Mouse (Mus musculus) forebrain, embryonic 12.5 days (tissue): ENCODE measurements at regions not wholly inside any gene's neighbourhood (a gene's known extent, or its start where the extent isn't known, plus 50 kb on each side); places are given as distances from the start of the nearest gene placed in this dataset.

Source experiments
- ATAC-seq: fragments of 200-750 bp; cut with Nextera tagmentation; 2 replicates; pipeline ENCODE4 v1.8.0; 2017; ENCODE audit warnings: moderate TSS enrichment; ENCODE audit not compliant: low FRiP score
- H3K27ac ChIP-seq: fragments of 300-500 bp; sonication (generic); 2 replicates; pipeline ENCODE4 v1.5.1; 2016; ENCODE audit warnings: mild to moderate bottlenecking
- H3K27me3 ChIP-seq: fragments of 300-500 bp; sonication (generic); 2 replicates; pipeline ENCODE4 v1.6.1; 2016; ENCODE audit warnings: mild to moderate bottlenecking
- H3K36me3 ChIP-seq: fragments of 300-500 bp; sonication (generic); replicated peaks from 2 replicates; pipeline ENCODE4 v1.6.1; 2016; ENCODE audit warnings: mild to moderate bottlenecking
- H3K4me1 ChIP-seq: fragments of 300-500 bp; sonication (generic); 2 replicates; pipeline ENCODE4 v1.6.1; 2016
- H3K4me2 ChIP-seq: fragments of 300-500 bp; sonication (generic); 2 replicates; pipeline ENCODE4 v1.6.1; 2016; ENCODE audit warnings: mild to moderate bottlenecking, moderate library complexity
- H3K4me3 ChIP-seq: fragments of 300-500 bp; sonication (generic); replicated peaks from 2 replicates; pipeline ENCODE4 v1.5.1; 2016; ENCODE audit warnings: mild to moderate bottlenecking
- H3K9ac ChIP-seq: fragments of 300-500 bp; sonication (generic); 2 replicates; pipeline ENCODE4 v1.6.1; 2016; ENCODE audit warnings: mild to moderate bottlenecking
- H3K9me3 ChIP-seq: fragments of 300-500 bp; sonication (generic); 2 replicates; pipeline ENCODE4 v1.6.1; 2016
- WGBS: fragments of 180-500 bp; shearing (Covaris S2); methylation state at CpG from one replicate; pipeline ENCODE4 v1.1.7; 2016; 5-methylcytosine and 5-hydroxymethylcytosine counted together

GRCm38 (mm10) chr10:8007990-8008368 is 51.9 kb upstream of the Tab2 start:
- no peak overlapping the region for H3K4me2 ChIP-seq
- no peak overlapping the region for H3K9ac ChIP-seq
- no peaks in the 10 kb centered on the region for H3K9me3 ChIP-seq
- H3K4me1 ChIP-seq: peaks cover 6% of the 10 kb centered on the region; the same call in 1 of the 2 replicates
- no peaks in the 10 kb centered on the region for H3K27me3 ChIP-seq
- no peak overlapping the region for H3K4me3 ChIP-seq
- WGBS: 69% methylated on average over 3 of the region's 3 CpGs
- no peaks in the 10 kb centered on the region for H3K36me3 ChIP-seq
- ATAC-seq: no peak
- no peak overlapping the region for H3K27ac ChIP-seq

DNA sequence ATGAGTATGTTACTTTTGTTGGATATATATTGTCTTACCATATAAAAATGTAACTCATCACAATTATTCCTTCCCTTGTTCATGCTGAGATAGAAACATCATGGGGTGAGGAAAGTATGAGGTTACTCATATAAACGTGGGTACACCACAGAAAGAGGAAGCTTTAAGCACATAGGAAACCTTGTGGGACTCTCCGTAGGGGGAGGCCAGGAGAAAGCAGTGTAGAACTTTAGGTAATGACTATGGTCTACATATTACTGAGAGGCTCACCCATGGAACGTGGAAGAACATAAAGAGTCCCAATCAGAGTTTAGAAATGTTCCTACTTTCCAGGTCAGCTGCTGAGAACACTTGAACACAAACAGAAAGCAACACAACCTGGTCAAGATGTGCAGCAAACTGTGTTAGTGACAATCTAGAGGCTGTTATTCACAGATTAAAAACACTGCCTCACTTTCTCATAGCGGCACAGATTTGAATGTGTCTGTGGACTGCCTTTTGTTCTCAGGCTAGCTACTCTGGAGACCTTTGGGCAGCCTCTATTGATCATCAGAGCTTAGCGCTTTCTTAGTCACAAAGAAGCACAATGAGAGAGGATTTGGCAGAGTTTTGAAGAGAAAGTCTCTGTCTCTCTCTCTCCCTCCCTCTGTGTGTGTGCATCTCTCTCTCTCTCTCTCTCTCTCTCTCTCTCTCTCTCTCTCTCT is 51.4 kb upstream of the Tab2 start:
- H3K27ac ChIP-seq: no peak overlapping the region
- WGBS: 34% methylated on average over 5 of the region's 5 CpGs
- no peak for ATAC-seq

More for the DNA sequence above, 51.4 kb upstream of the Tab2 start:
- H3K9ac ChIP-seq: no peak overlapping the region
- H3K27me3 ChIP-seq: no peaks in the 10 kb centered on the region
- no peaks in the 10 kb centered on the region for H3K9me3 ChIP-seq
- no peak overlapping the region for H3K4me2 ChIP-seq
- H3K4me1 ChIP-seq: peaks cover 6% of the 10 kb centered on the region; the same call in 1 of the 2 replicates
- no peak overlapping the region for H3K4me3 ChIP-seq
- no peaks in the 10 kb centered on the region for H3K36me3 ChIP-seq
